Mouse (Mus musculus) brain, embryonic 14.5 days (tissue): ENCODE measurements around the gene Rrad.

Experiments
- CTCF ChIP-seq: fragments of 200-500 bp; IDR thresholded peaks from 2 replicates; pipeline ENCODE4 v1.5.1; 2012; ENCODE audit warnings: inconsistent platforms, mild to moderate bottlenecking, moderate library complexity, borderline replicate concordance; ENCODE audit not compliant: insufficient read depth, insufficient read length; ENCODE audit errors: extremely low read depth
- POLR2A ChIP-seq: fragments of 200-500 bp; IDR thresholded peaks from 2 replicates; pipeline ENCODE4 v1.6.1; 2012; ENCODE audit warnings: mild to moderate bottlenecking, inconsistent platforms, borderline replicate concordance; ENCODE audit not compliant: poor library complexity, insufficient read depth, insufficient read length, severe bottlenecking; ENCODE audit errors: extremely low read depth

GRCm38 (mm10) chr8:104654984-104655383, 23.9 kb upstream of the Rrad start:
- TF ChIP-seq CTCF (peak; percentile 83), POLR2A (no peak)
